Mouse (Mus musculus) embryonic fibroblast, embryonic 13.5 days (primary cell): ENCODE measurements around the gene Shisal1.

Experiments
- CTCF ChIP-seq: IDR thresholded peaks from 2 replicates; pipeline ENCODE4 v1.5.1; 2011; ENCODE audit warnings: mild to moderate bottlenecking, control low read depth, low read length, moderate library complexity, borderline replicate concordance; ENCODE audit not compliant: insufficient read depth
- POLR2A ChIP-seq: IDR thresholded peaks from 2 replicates; pipeline ENCODE4 v1.6.1; 2011; ENCODE audit warnings: low read depth, mild to moderate bottlenecking, control low read depth, low read length, moderate library complexity

DNA sequence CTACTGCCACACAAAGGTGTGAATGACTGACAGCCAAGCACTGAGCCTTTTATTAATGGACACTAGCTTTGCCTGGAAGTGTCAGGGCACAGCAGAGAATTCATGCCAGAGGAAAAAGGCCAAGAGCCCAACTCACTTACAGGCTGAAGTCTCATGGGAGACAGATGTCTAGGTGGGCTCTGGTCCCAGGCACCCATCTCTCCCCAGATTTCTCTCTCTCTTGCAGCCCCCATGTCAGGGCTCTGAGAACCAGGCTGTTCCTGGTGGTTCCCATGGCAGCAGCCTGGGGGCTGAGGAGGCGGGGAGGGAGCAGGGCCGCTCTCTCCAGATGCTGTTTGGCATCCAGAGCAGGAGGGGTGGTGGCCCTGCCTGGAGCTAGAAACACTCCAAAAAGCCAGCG lies 38.3 kb downstream of the Shisal1 start:
- TF ChIP-seq CTCF (no peak), POLR2A (no peak)
